26 mouse cellular contexts compared by ENCODE assay signal in genomic region chr11:39998612-39999011, GRCm38 (mm10).
A peak's percentile ranks its signal among the peaks of the same experiment; 100 is the strongest.
DNase-seq lines count a peak whose midpoint lies in the region; ATAC-seq lines count a peak whose summit lies in the region.
"Had no signal": no experiment of that assay in that cellular context is flagged by ENCODE, and none has a peak within 500 bp of the region (broad histone marks: within the 10 kb centered on the region; RNA-seq: fewer than 3 reads in every experiment).

No protein-coding gene starts in this region.

- no peak overlapping the region for H3K4me2 ChIP-seq in neural tube, embryonic 15.5 days
- no peak overlapping the region for H3K4me2 ChIP-seq in neural tube, embryonic 13.5 days
- H3K4me2 ChIP-seq: forebrain, embryonic 13.5 days; heart, embryonic 13.5 days; hindbrain, embryonic 14.5 days had no signal

- no peaks in the 10 kb centered on the region for H3K9me3 ChIP-seq in neural tube, embryonic 15.5 days (replicated peaks)
- no peaks in the 10 kb centered on the region for H3K9me3 ChIP-seq in neural tube, embryonic 13.5 days
- H3K9me3 ChIP-seq: forebrain, embryonic 10.5 days; forebrain, embryonic 13.5 days; heart, embryonic 10.5 days; heart, embryonic 13.5 days had no signal

- H3K27me3 ChIP-seq in neural tube, embryonic 15.5 days (replicated peaks): no peaks in the 10 kb centered on the region
- H3K27me3 ChIP-seq in neural tube, embryonic 13.5 days: no peaks in the 10 kb centered on the region
- H3K27me3 ChIP-seq: forebrain, embryonic 13.5 days; heart, embryonic 13.5 days had no signal

- DNase-seq in neural tube, embryonic 10.5 days (ENCODE audit: extremely low spot score, low spot score): peak; percentile 35
- DNase-seq in mesoderm, embryonic 11.5 days (ENCODE audit: low read depth, low spot score): peak; percentile 80
- DNase-seq in left cerebral cortex, adult 8-10 months (ENCODE audit: low spot score in 2 of 2): no peak
- no peak for DNase-seq in ovary, postnatal 36 days (ENCODE audit: low spot score)
- DNase-seq: adrenal gland, adult 2 months; adrenal gland, postnatal 14 days; cerebellum, adult 11 months; cerebellum, adult 2 months; cerebellum, adult 9-11 months; cerebellum, postnatal 25 days; gastrocnemius, adult 2 months; gastrocnemius, postnatal 14 days; heart, adult 18-20 months; heart, postnatal 14 days; heart, postnatal 4 days had no signal

- H3K9ac ChIP-seq in neural tube, embryonic 15.5 days (replicated peaks): no peak overlapping the region
- H3K9ac ChIP-seq in neural tube, embryonic 13.5 days: no peak overlapping the region
- H3K9ac ChIP-seq: forebrain, embryonic 13.5 days; heart, embryonic 13.5 days; hindbrain, embryonic 14.5 days had no signal

- no peak overlapping the region for H3K4me3 ChIP-seq in neural tube, embryonic 15.5 days (replicated peaks)
- no peak overlapping the region for H3K4me3 ChIP-seq in neural tube, embryonic 13.5 days
- H3K4me3 ChIP-seq: forebrain, embryonic 10.5 days; forebrain, embryonic 13.5 days; gastrocnemius, adult 2 months; heart, embryonic 10.5 days; heart, embryonic 13.5 days had no signal

- H3K36me3 ChIP-seq in neural tube, embryonic 15.5 days: no peaks in the 10 kb centered on the region
- H3K36me3 ChIP-seq in neural tube, embryonic 13.5 days: no peaks in the 10 kb centered on the region
- H3K36me3 ChIP-seq: forebrain, embryonic 10.5 days; heart, embryonic 10.5 days; heart, embryonic 13.5 days had no signal

- 14% methylated on average over 1 of the region's 1 CpGs for WGBS in neural tube, embryonic 15.5 days
- WGBS in neural tube, embryonic 13.5 days: 8% methylated on average over 1 of the region's 1 CpGs

- no peak overlapping the region for H3K27ac ChIP-seq in neural tube, embryonic 15.5 days (replicated peaks)
- H3K27ac ChIP-seq in neural tube, embryonic 13.5 days (replicated peaks): peak overlapping the region; percentile 46
- H3K27ac ChIP-seq: forebrain, embryonic 10.5 days; forebrain, embryonic 13.5 days; gastrocnemius, adult 2 months; heart, embryonic 10.5 days; heart, embryonic 13.5 days; hindbrain, embryonic 14.5 days; hindbrain, postnatal 0 days had no signal

- ATAC-seq in neural tube, embryonic 15.5 days (ENCODE audit: low FRiP score): no peak
- ATAC-seq in neural tube, embryonic 13.5 days (ENCODE audit: low read depth): peak; percentile 89
- ATAC-seq: CD4-positive, CD25-positive, alpha-beta regulatory T cell, adult 4 months; forebrain, embryonic 13.5 days; forebrain, embryonic 16.5 days; hindbrain, postnatal 0 days; inflammation-experienced regulatory T-cells, adult 6 months had no signal

- H3K4me1 ChIP-seq in neural tube, embryonic 15.5 days: no peaks in the 10 kb centered on the region
- peaks cover 5% of the 10 kb centered on the region for H3K4me1 ChIP-seq in neural tube, embryonic 13.5 days (replicated peaks)
- H3K4me1 ChIP-seq: forebrain, embryonic 13.5 days; heart, embryonic 10.5 days; heart, embryonic 13.5 days had no signal

Comparison
In these comparisons a context has a peak if more than half of its experiments do, and no peak if none do; other contexts are left out.
1. DNase-seq: peak in neural tube, embryonic 10.5 days (single experiment) and mesoderm, embryonic 11.5 days (single experiment); none in left cerebral cortex, adult 8-10 months (0 of 2) and ovary, postnatal 36 days (single experiment).